Mouse (Mus musculus): ENCODE data around the gene Abhd4. TPM values are rescaled to one million over a fixed set of nuclear protein-coding genes. Genes with fewer than 3 reads are reported as not detected.

The Abhd4 gene
- polyA plus RNA-seq, 1 experiment from 2014 or later = 118 TPM

GRCm38 (mm10) chr14:54233559-54234143 is 20.3 kb upstream of the Abhd4 start:
- Histone ChIP-seq H3K36me3 (ENCODE audit: control insufficient read depth, insufficient read depth, low read length) (peaks cover 21% of the 10 kb centered on the region), H3K9me3 (ENCODE audit: control insufficient read depth, low read length) (no peaks in the 10 kb centered on the region), H3K27me3 (ENCODE audit: control insufficient read depth, insufficient read depth, low read length) (no peaks in the 10 kb centered on the region), H3K27ac (replicated peaks in 1 of 2; ENCODE audit: control insufficient read depth in 1 of 2, insufficient read depth in 1 of 2, low read depth in 2 of 2, low read length in 2 of 2) (peak overlapping the region; percentile 60 to 82), H3K4me1 (ENCODE audit: control insufficient read depth in 2 of 2, insufficient read depth in 2 of 2, low read length in 2 of 2) (peaks cover 35 to 38% of the 10 kb centered on the region in 2 experiments), H3K4me2 (ENCODE audit: low read length) (peak overlapping the region; percentile 27), H3K9ac (ENCODE audit: low read length) (peak overlapping the region; percentile 44), H3K4me3 (ENCODE audit: control insufficient read depth in 1 of 2, insufficient read depth in 1 of 2, low read depth in 1 of 2, low read length in 2 of 2) (no peak overlapping the region)
- ATAC-seq (ENCODE audit: insufficient number of reproducible peaks, insufficient read depth, low FRiP score, low read depth) = peak; percentile 19; the same call in 1 of the 2 replicates
- WGBS = 65% methylated on average over 16 of the region's 16 CpGs

GRCm38 (mm10) chr14:54234231-54235040 is 19.6 kb upstream of the Abhd4 start:
- peaks cover 30 to 34% of the 10 kb centered on the region in 2 experiments for H3K4me1 ChIP-seq (ENCODE audit: control insufficient read depth in 2 of 2, insufficient read depth in 2 of 2, low read length in 2 of 2)
- H3K9me3 ChIP-seq (ENCODE audit: control insufficient read depth, low read length) = no peaks in the 10 kb centered on the region
- peak overlapping the region; percentile 27 for H3K4me2 ChIP-seq (ENCODE audit: low read length)
- no peak overlapping the region for H3K4me3 ChIP-seq (ENCODE audit: control insufficient read depth in 1 of 2, insufficient read depth in 1 of 2, low read depth in 1 of 2, low read length in 2 of 2)
- peak; percentile 41; the same call in 1 of the 2 replicates for ATAC-seq (ENCODE audit: insufficient number of reproducible peaks, insufficient read depth, low FRiP score, low read depth)
- H3K27me3 ChIP-seq (ENCODE audit: control insufficient read depth, insufficient read depth, low read length) = no peaks in the 10 kb centered on the region
- peak overlapping the region; percentile 55 for H3K9ac ChIP-seq (ENCODE audit: low read length)
- peak overlapping the region; percentile 72 to 82 for H3K27ac ChIP-seq (replicated peaks in 1 of 2; ENCODE audit: control insufficient read depth in 1 of 2, insufficient read depth in 1 of 2, low read depth in 2 of 2, low read length in 2 of 2)
- peaks cover 23% of the 10 kb centered on the region for H3K36me3 ChIP-seq (ENCODE audit: control insufficient read depth, insufficient read depth, low read length)
- WGBS = 47% methylated on average over 20 of the region's 20 CpGs

DNA sequence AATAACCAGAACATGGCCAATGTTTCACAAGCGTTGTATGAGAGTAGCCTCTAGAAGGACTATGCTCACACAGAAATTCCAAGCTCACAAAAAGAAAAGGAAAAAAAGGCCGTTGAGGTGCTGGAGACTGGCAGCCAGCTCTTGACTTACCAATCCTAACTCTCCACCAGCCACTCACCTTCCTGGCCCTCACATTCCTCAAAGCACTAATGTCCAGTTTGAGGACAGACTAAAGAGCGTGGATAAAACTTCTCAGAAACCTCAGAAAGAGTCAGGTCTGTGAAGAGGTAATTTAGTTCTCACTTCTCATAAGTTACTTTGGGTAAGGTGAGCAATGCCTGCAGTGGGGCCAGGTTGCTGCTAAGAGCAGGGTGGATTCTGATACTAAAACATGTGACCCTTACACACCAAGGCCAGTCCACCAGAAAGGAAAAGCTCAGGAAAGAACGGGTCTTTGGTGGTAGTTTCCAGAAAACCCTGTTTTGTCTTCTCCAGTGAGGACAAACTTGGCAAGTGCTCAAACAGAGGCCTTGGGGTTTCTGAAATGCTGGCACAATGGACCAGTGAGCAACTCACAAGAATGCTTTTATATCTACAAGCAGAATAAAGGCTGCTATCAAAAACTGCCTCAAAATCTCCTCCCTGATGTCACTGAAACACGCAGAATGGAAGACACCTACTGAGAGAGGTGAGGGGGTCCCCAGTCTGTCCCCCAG is 18.0 kb upstream of the Abhd4 start:
- Histone ChIP-seq H3K9me3 (ENCODE audit: control insufficient read depth, low read length) (no peaks in the 10 kb centered on the region), H3K27ac (replicated peaks in 1 of 2; ENCODE audit: control insufficient read depth in 1 of 2, insufficient read depth in 1 of 2, low read depth in 2 of 2, low read length in 2 of 2) (no peak overlapping the region), H3K4me1 (ENCODE audit: control insufficient read depth in 2 of 2, insufficient read depth in 2 of 2, low read length in 2 of 2) (peaks cover 31 to 38% of the 10 kb centered on the region in 2 experiments), H3K4me3 (ENCODE audit: control insufficient read depth in 1 of 2, insufficient read depth in 1 of 2, low read depth in 1 of 2, low read length in 2 of 2) (no peak overlapping the region), H3K36me3 (ENCODE audit: control insufficient read depth, insufficient read depth, low read length) (peaks cover 37% of the 10 kb centered on the region), H3K4me2 (ENCODE audit: low read length) (no peak overlapping the region), H3K27me3 (ENCODE audit: control insufficient read depth, insufficient read depth, low read length) (no peaks in the 10 kb centered on the region), H3K9ac (ENCODE audit: low read length) (no peak overlapping the region)
- WGBS = 74% methylated on average over 5 of the region's 5 CpGs
- ATAC-seq (ENCODE audit: insufficient number of reproducible peaks, insufficient read depth, low FRiP score, low read depth) = no peak

- ATAC-seq (ENCODE audit: insufficient number of reproducible peaks, insufficient read depth, low FRiP score, low read depth) = no peak
- H3K36me3 ChIP-seq (ENCODE audit: control insufficient read depth, insufficient read depth, low read length) = peaks cover 46% of the 10 kb centered on the region
- 87% methylated on average over 5 of the region's 5 CpGs for WGBS
Observed at GRCm38 (mm10) chr14:54236881-54237280, 17.1 kb upstream of the Abhd4 start.

DNA sequence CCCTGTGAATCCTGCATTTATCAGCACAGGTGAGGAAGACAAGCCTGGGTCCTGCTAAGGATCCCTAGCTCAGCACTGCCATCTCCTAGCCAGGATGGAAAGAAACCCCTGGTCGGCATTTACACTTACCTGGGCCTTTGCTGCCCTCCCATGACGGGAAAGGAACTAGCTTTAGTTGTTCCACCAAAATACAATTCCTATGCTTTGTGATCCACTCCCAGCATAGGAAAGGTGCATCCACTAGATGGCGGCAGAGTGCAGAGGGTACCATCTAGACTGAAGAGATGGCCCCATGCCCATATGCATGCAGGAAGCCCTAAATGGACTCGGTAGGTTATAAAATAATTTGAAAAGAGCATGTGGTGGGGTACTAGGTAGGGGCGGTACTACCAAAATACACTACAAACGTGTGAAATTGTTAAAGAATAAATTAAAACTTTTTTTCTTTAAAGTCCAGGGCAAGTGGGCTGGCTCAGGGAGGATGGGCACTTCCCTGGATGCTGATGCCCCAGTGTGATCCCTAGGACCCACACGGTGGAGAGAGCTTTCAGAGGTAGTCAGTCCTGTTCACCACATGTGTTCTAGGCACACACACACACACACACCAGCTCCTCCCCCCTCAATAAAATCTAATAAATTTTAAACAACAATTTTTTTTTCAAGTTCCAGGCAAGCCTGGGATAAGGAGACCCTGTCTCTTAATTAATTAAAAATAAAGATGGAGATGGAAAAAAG is 14.8 kb upstream of the Abhd4 start:
- Histone ChIP-seq H3K27ac (replicated peaks in 1 of 2; ENCODE audit: control insufficient read depth in 1 of 2, insufficient read depth in 1 of 2, low read depth in 2 of 2, low read length in 2 of 2) (no peak overlapping the region), H3K27me3 (ENCODE audit: control insufficient read depth, insufficient read depth, low read length) (no peaks in the 10 kb centered on the region)

More at GRCm38 (mm10) chr14:54236881-54237280, 17.1 kb upstream of the Abhd4 start:
- H3K4me2 ChIP-seq (ENCODE audit: low read length) = no peak overlapping the region
- no peak overlapping the region for H3K4me3 ChIP-seq (ENCODE audit: control insufficient read depth in 1 of 2, insufficient read depth in 1 of 2, low read depth in 1 of 2, low read length in 2 of 2)
- peaks cover 27 to 34% of the 10 kb centered on the region in 2 experiments for H3K4me1 ChIP-seq (ENCODE audit: control insufficient read depth in 2 of 2, insufficient read depth in 2 of 2, low read length in 2 of 2)
- no peaks in the 10 kb centered on the region for H3K9me3 ChIP-seq (ENCODE audit: control insufficient read depth, low read length)
- H3K27ac ChIP-seq (replicated peaks in 1 of 2; ENCODE audit: control insufficient read depth in 1 of 2, insufficient read depth in 1 of 2, low read depth in 2 of 2, low read length in 2 of 2) = no peak overlapping the region
- H3K27me3 ChIP-seq (ENCODE audit: control insufficient read depth, insufficient read depth, low read length) = no peaks in the 10 kb centered on the region
- H3K9ac ChIP-seq (ENCODE audit: low read length) = no peak overlapping the region

GRCm38 (mm10) chr14:54240542-54240941 is 13.4 kb upstream of the Abhd4 start:
- H3K27ac ChIP-seq (replicated peaks in 1 of 2; ENCODE audit: control insufficient read depth in 1 of 2, insufficient read depth in 1 of 2, low read depth in 2 of 2, low read length in 2 of 2) = peak overlapping the region; percentile 49 to 66
- peaks cover 57% of the 10 kb centered on the region for H3K36me3 ChIP-seq (ENCODE audit: control insufficient read depth, insufficient read depth, low read length)
- WGBS = 52% methylated on average over 5 of the region's 5 CpGs
- 0 out of 2 replicates have a peak overlapping the region, but pooled peaks have one; percentile 2 for H3K9ac ChIP-seq (ENCODE audit: low read length)
- H3K4me1 ChIP-seq (ENCODE audit: control insufficient read depth in 2 of 2, insufficient read depth in 2 of 2, low read length in 2 of 2) = peaks cover 3 to 4% of the 10 kb centered on the region in 2 experiments; a peak in 1 of 4 replicates
- H3K4me2 ChIP-seq (ENCODE audit: low read length) = no peak overlapping the region
- H3K9me3 ChIP-seq (ENCODE audit: control insufficient read depth, low read length) = no peaks in the 10 kb centered on the region
- ATAC-seq (ENCODE audit: insufficient number of reproducible peaks, insufficient read depth, low FRiP score, low read depth) = no peak
- H3K27me3 ChIP-seq (ENCODE audit: control insufficient read depth, insufficient read depth, low read length) = no peaks in the 10 kb centered on the region
- H3K4me3 ChIP-seq (ENCODE audit: control insufficient read depth in 1 of 2, insufficient read depth in 1 of 2, low read depth in 1 of 2, low read length in 2 of 2) = no peak overlapping the region

More for the DNA sequence above, 14.8 kb upstream of the Abhd4 start:
- H3K4me3 ChIP-seq (ENCODE audit: control insufficient read depth in 1 of 2, insufficient read depth in 1 of 2, low read depth in 1 of 2, low read length in 2 of 2) = no peak overlapping the region
- H3K9me3 ChIP-seq (ENCODE audit: control insufficient read depth, low read length) = no peaks in the 10 kb centered on the region
- no peak overlapping the region for H3K9ac ChIP-seq (ENCODE audit: low read length)
- H3K4me1 ChIP-seq (ENCODE audit: control insufficient read depth in 2 of 2, insufficient read depth in 2 of 2, low read length in 2 of 2) = peaks cover 12 to 13% of the 10 kb centered on the region in 2 experiments
- 0 out of 2 replicates have a peak, but pooled peaks have one; percentile 11 for ATAC-seq (ENCODE audit: insufficient number of reproducible peaks, insufficient read depth, low FRiP score, low read depth)
- H3K36me3 ChIP-seq (ENCODE audit: control insufficient read depth, insufficient read depth, low read length) = peaks cover 59% of the 10 kb centered on the region
- H3K4me2 ChIP-seq (ENCODE audit: low read length) = no peak overlapping the region
- 14% methylated on average over 7 of the region's 7 CpGs for WGBS

DNA sequence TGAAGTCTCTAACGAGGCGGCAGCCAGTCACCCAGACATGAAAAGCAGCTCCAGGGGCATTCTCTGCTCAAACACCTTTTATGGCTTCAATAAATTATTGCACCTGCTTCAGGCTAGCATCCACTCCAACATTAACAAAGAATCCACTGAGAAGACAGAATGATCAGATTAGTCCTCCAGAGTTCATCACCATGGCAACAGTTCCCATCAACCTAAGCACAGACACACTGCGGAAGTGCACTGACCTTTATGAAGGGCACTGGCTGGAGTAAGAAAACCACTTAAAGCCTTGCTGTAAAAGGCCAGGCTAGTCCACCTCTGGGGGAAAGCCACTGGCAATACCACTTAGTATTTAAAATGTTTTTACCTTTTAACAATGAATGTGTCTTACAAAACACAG is 9.8 kb upstream of the Abhd4 start:
- Histone ChIP-seq H3K27me3 (ENCODE audit: control insufficient read depth, insufficient read depth, low read length) (no peaks in the 10 kb centered on the region), H3K4me3 (ENCODE audit: control insufficient read depth in 1 of 2, insufficient read depth in 1 of 2, low read depth in 1 of 2, low read length in 2 of 2) (no peak overlapping the region), H3K9me3 (ENCODE audit: control insufficient read depth, low read length) (no peaks in the 10 kb centered on the region), H3K27ac (replicated peaks in 1 of 2; ENCODE audit: control insufficient read depth in 1 of 2, insufficient read depth in 1 of 2, low read depth in 2 of 2, low read length in 2 of 2) (peak overlapping the region; percentile 17 to 63; a peak in 2 of 4 replicates), H3K4me1 (ENCODE audit: control insufficient read depth in 2 of 2, insufficient read depth in 2 of 2, low read length in 2 of 2) (peaks cover 3 to 7% of the 10 kb centered on the region in 2 experiments; a peak in 1 of 4 replicates), H3K36me3 (ENCODE audit: control insufficient read depth, insufficient read depth, low read length) (peaks cover 77% of the 10 kb centered on the region), H3K4me2 (ENCODE audit: low read length) (no peak overlapping the region), H3K9ac (ENCODE audit: low read length) (no peak overlapping the region; the same call in 1 of the 2 replicates)
- 53% methylated on average over 3 of the region's 3 CpGs for WGBS
- ATAC-seq (ENCODE audit: insufficient number of reproducible peaks, insufficient read depth, low FRiP score, low read depth) = no peak

All from heart, embryonic 14.5 days (tissue).